Mouse (Mus musculus) gastrocnemius, adult 2 months (tissue): ENCODE data around the gene Lbx2. TPM values are rescaled to one million over a fixed set of nuclear protein-coding genes. Genes with fewer than 3 reads are reported as not detected.

Experiments
- DNase-seq: peaks from one replicate; pipeline ENCODE4 v3.0.0; 2022
- H3K27ac ChIP-seq: fragments of 200-600 bp; 2 replicates; pipeline ENCODE4 v1.8.1; 2022; ENCODE audit warnings: mild to moderate bottlenecking
- H3K4me3 ChIP-seq: fragments of 200-600 bp; 2 replicates; pipeline ENCODE4 v1.8.1; 2022; ENCODE audit warnings: mild to moderate bottlenecking, moderate library complexity
- CTCF ChIP-seq: fragments of 200-600 bp; IDR thresholded peaks from 2 replicates; pipeline ENCODE4 v1.8.1; 2022; ENCODE audit warnings: antibody characterized with exemption, mild to moderate bottlenecking, moderate library complexity
- intact Hi-C: fragments of 180-260 bp; cut with DNase I; formaldehyde crosslinking; loops from one replicate; pipeline ENCODE4 v1.15.1; 2025
- microRNA-seq: library from miRNA; unstranded; fragments of <30 nt; microRNA quantifications from one replicate; pipeline ENCODE4 v1.2.0, GENCODE M21; 2021
- total RNA-seq, 2 experiments: library from RNA; stranded (reverse); gene quantifications; 2 replicates each; pipeline ENCODE4 v1.2.3; 2021

The Lbx2 gene
- total RNA-seq, 2 experiments from 2014 or later, result 0.31 TPM; not detected in 1

DNA sequence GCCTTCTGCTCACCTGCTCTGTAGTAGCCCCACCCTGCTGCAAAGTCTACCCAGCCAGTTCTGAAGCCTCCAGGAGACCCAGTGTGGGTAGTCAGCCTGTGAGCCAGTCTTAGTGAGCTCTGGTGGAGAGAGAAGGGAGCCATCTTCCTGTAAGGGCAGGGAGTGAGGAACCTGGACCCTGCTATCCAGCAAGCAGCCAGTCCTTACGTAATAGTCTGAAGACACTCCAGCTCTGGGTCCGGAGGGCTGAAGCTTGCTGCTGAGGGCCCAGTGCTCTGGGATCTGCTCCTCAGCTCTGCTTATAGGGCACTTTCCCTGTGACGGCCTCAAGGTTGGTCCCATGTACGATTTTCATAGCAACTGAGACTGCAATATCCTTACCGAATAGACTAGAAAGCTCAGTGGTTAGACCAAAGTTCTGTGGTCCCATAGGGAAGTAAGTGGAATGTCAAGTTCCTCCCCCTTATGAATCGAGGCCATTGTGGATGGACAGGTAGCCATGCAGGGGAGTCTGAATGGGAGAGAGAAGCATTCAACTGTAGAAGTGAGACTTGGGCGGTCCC lies 48.9 kb downstream of the Lbx2 start, which contains the start of gene Rtkn:
TSS of gene Rtkn (plus strand) at position 513 of the 563 bp plus-strand sequence.
- no peak for TF ChIP-seq CTCF
- H3K4me3 ChIP-seq, result peak within 1 kb of the TSS; percentile 92

DNA sequence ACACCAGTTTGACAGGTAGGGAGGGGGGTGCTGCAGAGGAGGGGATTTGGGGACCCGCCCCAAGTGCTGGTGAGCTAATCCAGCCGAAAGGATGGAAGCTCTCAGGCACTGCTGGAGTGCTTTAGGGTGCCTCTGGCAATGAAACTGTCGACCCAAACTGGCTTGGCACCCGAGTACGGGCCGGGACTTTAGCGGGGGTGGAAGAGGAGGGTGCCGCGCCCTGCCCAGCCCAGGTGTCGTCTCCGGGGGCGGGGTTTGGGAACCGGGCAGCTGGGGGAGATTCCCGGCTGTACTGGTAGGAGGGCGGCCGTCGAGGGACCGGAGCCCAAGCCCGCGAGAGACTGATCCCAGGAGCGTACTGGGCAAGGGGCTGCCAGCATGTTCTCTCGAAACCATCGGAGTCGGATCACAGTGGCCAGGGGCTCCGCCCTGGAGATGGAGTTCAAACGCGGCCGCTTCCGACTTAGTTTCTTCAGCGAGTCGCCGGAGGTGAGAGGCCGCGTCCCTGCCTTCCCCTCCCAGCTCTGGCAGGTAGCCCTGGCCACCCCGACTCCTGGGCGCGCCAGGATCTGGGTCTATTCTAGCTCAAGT lies 49.5 kb downstream of the Lbx2 start:
- peak overlapping the region; percentile 92 for H3K4me3 ChIP-seq
- DNase-seq, result peak; percentile 81
- H3K27ac ChIP-seq, result peak overlapping the region; percentile 99
- intact Hi-C loops, result no loop called here
- TF ChIP-seq CTCF, result no peak

More for the DNA sequence above, 48.9 kb downstream of the Lbx2 start, which contains the start of gene Rtkn:
- intact Hi-C loops, result no loop called here
- H3K27ac ChIP-seq, result peak within 1 kb of the TSS; percentile 99
- no peak for DNase-seq

DNA sequence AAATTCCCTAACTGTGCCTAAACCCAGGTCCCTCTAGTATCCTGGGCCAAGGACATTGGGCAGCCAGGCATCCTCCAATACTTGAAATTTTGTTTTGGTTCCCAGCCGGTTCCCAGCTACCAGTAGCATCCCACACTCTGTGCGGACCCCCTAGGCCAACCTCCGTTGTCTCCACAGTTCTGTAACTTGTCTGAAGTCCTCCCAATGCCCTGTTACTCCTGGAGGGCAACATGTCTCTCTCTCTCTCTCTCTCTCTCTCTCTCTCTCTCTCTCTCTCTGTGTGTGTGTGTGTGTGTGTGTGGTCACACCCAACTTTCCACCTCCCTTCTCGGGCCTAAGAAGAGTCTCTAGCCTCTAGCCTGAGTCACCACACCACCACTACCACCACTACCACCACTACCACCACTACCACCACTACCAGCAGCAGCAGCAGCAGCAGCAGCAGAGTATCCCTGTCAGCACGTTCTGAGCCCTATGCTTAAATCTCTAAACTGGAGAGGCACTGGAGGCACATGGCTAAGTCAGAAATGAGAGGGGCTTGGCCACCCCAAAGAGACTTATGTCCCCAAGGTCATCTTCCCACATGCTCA lies 50.2 kb downstream of the Lbx2 start:
- no peak for TF ChIP-seq CTCF
- intact Hi-C loops, result no loop called here
- DNase-seq, result no peak
- Histone ChIP-seq H3K27ac (peak overlapping the region; percentile 99), H3K4me3 (peak overlapping the region; percentile 92)

DNA sequence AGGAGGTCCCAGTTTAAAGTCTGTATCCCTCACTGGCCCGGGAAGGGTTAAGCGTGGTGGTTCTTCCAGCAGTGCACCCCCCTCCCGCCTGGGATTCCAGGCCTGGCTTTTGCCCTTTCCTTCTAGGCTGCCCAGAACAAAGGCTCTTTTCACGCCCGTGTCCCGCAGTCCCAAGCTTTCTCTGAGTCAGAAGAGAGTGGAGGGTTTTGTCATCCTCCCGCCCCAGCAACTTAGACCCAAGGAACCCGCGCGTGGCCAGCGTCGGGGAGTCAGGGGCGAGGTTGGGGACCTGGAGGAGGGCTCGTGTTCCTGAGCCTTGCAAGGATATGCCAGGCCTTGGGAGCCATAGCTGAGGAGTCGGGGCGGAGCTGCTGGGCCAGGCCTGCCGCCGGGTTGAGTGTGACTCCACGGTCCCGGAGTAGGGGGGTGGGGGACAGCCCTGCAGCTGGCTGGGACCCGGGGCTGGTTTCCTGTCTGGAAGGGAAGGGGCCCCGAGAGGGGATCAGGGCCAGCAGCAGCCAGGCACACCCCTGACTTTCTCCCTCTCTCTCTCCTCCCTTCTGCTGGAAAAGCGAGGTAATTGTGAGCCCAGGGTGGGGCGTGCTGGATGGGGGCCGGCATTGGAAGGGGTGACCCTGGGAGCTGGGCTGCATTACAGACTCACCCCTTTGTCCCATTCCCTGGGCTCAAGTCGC lies 50.9 kb downstream of the Lbx2 start:
- Histone ChIP-seq H3K27ac (peak overlapping the region; percentile 99), H3K4me3 (peak overlapping the region; percentile 92)
- TF ChIP-seq CTCF, result no peak
- peak; percentile 87 for DNase-seq
- intact Hi-C loops, result no loop called here

GRCm38 (mm10) chr6:83137576-83137950 lies 51.4 kb downstream of the Lbx2 start:
- peak overlapping the region; percentile 99 for H3K27ac ChIP-seq
- no peak for TF ChIP-seq CTCF
- DNase-seq, result peak; percentile 95
- intact Hi-C loops, result no loop called here
- H3K4me3 ChIP-seq, result peak overlapping the region; percentile 92

Small RNAs within 50 kb of the gene (microRNA-seq; reads per million reads assigned to microRNA genes)
- gene Mir3470a (not detected), gene Mir7040 (not detected)

Other genes with a start within 250 kb of the Lbx2 start
- gene Sema4f, start 146.6 kb upstream of the Lbx2 start, total RNA-seq, result under 1 TPM in 1 of 2 experiments, not detected in 1; 0.05 TPM
- gene M1ap, start 139.5 kb upstream of the Lbx2 start, total RNA-seq, result under 1 TPM in 1 of 2 experiments, not detected in 1; 0.45 TPM
- 1 to 10 TPM; 1.3 to 4.1 TPM for gene Dok1, start 52.9 kb upstream of the Lbx2 start, total RNA-seq
- 1 to 10 TPM; 2.1 to 3.5 TPM for gene Loxl3, start 52.2 kb upstream of the Lbx2 start, total RNA-seq
- 100 to 1,000 TPM in 1 of 2 experiments, 10 to 100 TPM in 1; 94.5 to 101 TPM for gene Aup1, start 31.8 kb upstream of the Lbx2 start, total RNA-seq
- gene Htra2, start 31.1 kb upstream of the Lbx2 start, total RNA-seq, result 10 to 100 TPM; 14.1 to 21.5 TPM
- gene Dqx1, start 28.5 kb upstream of the Lbx2 start, total RNA-seq, result 1 to 10 TPM in 1 of 2 experiments, under 1 TPM in 1; 0.20 to 1.1 TPM
- gene Tlx2, start 16.1 kb upstream of the Lbx2 start, total RNA-seq, result not detected
- 1 to 10 TPM; 8.2 to 8.7 TPM for gene Pcgf1, start 8.5 kb upstream of the Lbx2 start, total RNA-seq
- under 1 TPM; 0.61 to 0.70 TPM for gene Ccdc142, start 15.2 kb downstream of the Lbx2 start, total RNA-seq
- gene Gm42688, start 15.2 kb downstream of the Lbx2 start, total RNA-seq, result 1 to 10 TPM; 1.0 to 1.2 TPM
- gene Mrpl53, start 22.7 kb downstream of the Lbx2 start, total RNA-seq, result 100 to 1,000 TPM in 1 of 2 experiments, 10 to 100 TPM in 1; 94.7 to 121 TPM
- gene Mogs, start 29.1 kb downstream of the Lbx2 start, total RNA-seq, result 1 to 10 TPM; 4.7 to 6.6 TPM
- 10 to 100 TPM; 43.3 to 45.6 TPM for gene Wbp1, start 35.2 kb downstream of the Lbx2 start, total RNA-seq
- 10 to 100 TPM; 13.7 to 16.3 TPM for gene Ino80b, start 39.1 kb downstream of the Lbx2 start, total RNA-seq
- 10 to 100 TPM; 12.2 to 15.3 TPM for gene Rtkn, start 49.1 kb downstream of the Lbx2 start, total RNA-seq
- 1 to 10 TPM in 1 of 2 experiments, under 1 TPM in 1; 0.84 to 1.1 TPM for gene Wdr54, start 70.0 kb downstream of the Lbx2 start, total RNA-seq
- gene 1700003E16Rik, start 70.0 kb downstream of the Lbx2 start, total RNA-seq, result under 1 TPM in 1 of 2 experiments, not detected in 1; 0.11 TPM
- gene Dctn1, start 79.6 kb downstream of the Lbx2 start, total RNA-seq, result 100 to 1,000 TPM; 129 to 139 TPM
- gene Slc4a5, start 133.5 kb downstream of the Lbx2 start, total RNA-seq, result not detected
- gene Mthfd2, start 239.5 kb downstream of the Lbx2 start, total RNA-seq, result 1 to 10 TPM; 3.0 to 4.2 TPM
- gene Mob1a, start 239.6 kb downstream of the Lbx2 start, total RNA-seq, result 10 to 100 TPM in 1 of 2 experiments, 1 to 10 TPM in 1; 7.4 to 12.6 TPM